Mouse (Mus musculus): ENCODE measurements around the gene Gm28035. TPM values are rescaled to one million over a fixed set of nuclear protein-coding genes. Genes with fewer than 3 reads are reported as not detected.

Gene Gm28035
- total RNA-seq (2021) = 1 to 10 TPM in 1 of 2 experiments, under 1 TPM in 1; 0.88 to 1.5 TPM

DNA sequence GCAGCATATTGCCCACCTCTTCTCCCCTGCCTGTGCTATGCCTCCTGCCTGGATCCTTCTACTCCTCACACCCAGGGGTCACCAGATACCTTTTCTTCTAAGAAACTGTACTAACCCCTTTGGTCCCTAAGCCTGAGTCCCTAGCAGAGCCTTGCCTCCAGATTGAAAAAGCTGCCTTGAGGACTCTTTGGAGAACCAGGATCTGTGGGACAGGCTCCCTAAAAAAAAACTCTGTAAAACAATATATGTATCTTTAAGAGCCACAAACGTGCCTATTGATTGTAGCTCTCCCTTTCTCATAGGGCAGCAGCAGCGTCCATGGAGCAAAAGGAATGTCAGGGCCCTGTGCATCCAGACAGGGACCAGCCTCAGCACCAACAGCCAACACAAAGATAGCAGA, at the start of gene Gm28035:
Gene Gm28035, plus strand, starts transcription at position 301 of the 400 bp plus-strand sequence.
- no peak for DNase-seq

DNA sequence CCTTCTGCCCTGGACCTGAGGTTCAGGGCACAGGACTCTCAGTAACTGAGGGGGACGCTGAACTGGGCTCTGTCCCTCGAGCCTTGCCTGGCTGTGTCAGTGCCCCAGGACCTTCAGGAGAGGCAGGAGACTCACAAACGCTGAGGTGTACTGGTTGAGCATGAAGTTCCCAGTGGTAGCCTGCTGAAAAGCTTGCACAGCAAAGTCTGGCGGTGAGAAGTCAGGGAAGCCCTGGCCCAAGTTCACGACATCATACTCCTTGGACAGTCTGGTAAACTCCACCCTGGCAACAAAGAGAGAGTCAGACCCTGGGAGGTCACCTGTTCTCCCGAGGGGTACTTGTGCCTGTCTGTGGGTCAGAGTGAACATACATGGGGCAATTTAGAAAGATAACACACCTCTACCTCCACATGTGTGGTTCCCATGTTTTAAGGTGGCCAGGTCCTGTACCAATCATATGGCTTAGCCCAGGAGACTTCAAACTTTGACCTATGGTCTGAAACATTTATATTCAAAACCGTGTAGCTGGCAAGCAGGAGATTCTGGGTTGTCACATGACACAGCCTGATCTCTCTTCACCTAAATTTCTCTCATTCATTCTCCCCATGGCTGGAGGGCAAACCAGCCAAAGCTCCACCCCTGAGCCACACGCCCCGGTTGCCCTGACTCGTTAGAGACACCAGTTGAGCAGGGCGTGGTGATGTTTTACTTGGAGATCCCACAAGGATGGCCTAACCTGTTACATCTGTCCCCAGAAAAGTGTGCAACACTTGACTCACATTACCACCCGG, 48.4 kb upstream of the Gm28035 start:
- no peak for DNase-seq

DNA sequence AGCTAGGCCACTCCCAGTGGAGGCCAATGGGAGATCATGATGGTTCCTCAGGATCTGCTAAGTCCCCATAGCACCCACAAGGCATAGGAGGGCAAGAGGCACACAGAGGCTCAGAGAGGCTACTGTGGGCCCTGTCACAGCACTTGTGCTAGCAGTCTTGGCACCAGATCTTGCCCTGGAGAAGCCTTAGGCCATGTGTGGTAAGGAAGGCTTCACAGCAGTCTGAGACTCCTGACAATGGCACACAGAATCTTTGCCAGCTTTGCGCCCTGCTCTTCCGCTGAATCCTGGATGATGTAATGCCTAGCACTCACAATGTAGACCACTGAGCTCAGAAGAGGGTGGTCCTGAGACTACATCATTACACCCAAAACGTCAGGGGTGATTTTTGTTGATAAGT, 45.7 kb upstream of the Gm28035 start:
- no peak for DNase-seq

DNA sequence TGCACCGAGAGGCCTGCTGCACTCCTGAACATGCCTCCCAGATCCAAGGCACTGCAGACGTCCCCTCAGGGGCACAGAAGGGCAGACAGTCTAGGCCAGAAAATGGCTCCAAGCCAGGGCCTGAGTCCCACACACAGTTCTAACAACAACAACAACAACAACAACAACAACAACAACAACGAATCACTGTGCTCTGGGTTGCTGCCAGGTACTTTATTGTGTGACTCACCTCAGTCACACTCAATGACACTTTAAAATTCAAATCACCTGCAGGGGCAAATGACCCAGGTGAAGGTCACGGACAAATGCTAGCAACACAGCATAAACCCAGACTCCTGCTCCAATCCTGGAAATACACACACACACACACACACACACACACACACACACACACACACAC, 42.3 kb upstream of the Gm28035 start:
- no peak for DNase-seq

DNA sequence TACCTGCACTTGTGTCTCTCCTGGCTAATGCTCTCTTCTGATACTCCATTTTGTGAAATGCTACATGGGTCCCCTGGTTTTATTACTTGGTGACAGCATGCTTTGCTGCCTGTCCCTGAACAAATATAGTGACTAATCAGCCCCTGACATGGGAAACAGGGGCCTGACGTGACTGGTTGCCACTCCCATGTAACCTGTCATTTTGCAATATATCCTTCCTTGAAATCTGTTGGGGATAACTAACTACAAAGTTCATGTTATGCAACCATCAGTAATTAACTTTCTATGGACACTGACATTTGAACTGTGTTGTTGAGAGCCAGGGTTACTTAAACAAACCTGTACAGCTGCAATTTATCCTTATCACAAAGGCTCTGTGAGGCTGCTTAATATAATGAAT, 40.4 kb upstream of the Gm28035 start:
- no peak for DNase-seq

DNA sequence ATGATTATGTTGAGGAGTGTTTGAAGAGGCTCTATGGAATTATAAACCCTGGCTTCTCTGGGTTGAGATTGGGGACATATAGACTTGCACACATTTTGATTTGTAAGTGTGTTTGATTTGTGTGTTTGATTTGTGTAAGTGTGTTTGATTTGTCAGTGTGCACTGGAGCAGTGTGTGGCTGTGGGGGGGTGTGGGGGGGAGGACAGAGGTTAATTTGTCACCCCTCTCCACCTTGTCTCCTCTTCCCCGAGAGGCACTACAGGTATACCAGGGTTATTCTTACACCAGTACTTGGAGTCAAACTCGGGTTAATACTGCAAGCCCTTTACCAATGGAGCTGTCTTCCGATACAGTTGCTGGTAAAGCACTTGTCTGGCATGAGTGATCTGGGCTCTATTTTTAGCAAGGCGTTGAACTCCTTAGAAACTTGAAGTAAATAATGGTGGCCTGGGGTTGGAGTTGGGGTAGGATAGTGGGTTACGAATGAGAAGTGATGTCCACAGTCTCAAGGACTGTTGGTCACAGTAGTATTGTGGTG, 39.9 kb upstream of the Gm28035 start:
- DNase-seq = no peak

DNA sequence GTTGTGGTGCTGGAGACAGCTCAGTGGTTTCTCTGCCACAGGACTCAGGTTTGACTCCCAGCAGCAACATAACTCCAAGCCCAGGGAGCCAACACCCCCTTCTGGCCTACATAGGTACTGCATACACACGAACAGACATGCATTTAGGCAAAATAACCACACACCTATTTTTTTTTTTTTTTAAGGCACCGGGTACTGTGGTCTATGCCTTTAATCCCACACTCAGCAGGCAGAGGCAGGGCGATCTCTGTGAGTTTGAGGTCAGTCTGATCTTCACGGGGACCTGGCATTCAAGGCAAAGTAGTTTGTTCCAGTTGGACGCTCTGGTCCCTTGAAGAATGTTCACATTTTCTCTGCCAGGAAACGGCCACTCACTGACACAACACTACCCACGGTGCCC, 36.9 kb upstream of the Gm28035 start:
- DNase-seq = peak; percentile 31

DNA sequence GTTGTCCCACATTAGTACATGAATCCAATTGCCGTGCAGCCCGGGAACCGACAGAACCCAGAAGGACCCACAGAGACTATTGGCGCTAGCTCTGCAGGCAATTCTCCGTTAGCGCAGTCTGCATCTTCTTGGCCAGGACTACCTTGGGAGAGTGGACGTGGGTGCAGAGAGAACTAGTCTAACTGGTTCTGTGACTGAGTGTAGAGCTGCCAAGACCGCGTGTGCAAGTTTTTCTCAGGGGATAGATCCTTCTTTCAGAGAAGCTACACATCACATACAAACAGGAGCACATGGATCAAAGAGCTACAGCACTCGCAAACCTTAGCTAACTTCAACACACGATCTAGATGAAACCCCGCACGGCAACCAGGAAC, 35.1 kb upstream of the Gm28035 start:
- peak; percentile 34 for DNase-seq

DNA sequence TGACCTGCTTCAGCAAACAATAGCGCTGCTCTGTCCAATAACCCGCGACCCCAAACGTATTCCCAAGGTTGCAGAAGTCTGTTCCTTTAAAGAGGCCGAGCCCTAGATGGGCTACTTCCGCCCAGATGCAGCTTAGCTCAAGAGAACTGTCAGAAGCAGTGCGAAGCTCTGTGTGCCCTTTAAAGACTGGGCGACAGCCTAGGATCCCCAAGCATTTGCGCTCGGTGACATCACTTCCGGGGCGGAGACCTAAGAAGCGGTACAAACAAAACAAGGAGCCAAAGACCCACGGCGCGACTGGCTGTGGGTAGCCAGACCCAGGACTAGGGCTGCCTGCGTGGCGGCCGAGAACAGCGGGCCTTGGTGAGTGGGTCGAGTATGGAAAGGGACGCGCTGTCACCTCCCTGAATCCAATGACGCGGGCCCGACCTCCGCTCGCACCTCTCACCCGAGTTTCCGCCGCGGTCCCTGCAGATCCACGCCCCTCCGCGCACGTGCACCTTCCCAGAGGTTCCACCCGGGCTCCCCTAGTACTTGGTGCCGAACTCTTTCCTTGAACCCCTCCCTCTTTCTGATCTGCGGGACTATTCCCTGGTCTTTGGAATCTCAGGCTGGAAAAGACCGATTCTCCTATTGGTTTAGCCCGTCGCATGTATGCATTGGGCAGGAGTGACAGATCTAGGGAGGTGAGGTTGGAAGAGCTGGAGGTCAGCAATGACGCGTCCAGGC, 34.6 kb upstream of the Gm28035 start, which contains the start of gene Kyat1:
Gene Kyat1, minus strand, starts transcription at position 219 of the 729 bp plus-strand sequence.
- DNase-seq = peak; percentile 93

DNA sequence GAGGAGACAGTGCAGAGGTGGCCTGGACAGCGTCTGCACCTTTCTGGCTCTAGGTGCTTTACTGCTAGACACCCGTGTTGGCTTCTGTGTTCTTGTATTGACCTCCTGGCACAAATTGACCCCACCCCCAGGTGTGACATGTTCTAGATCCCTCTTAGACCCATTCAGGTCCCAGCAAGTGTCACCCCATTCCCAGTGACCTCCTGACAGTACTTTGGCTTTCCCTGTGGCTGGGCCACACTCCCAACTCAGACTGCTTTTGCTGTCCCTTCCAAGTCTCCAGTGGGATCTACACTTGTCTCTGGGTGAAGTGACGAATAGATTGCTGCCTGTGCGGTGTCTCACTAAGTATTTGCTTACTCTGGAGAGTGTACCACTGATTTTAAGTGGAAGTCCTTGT, 33.0 kb upstream of the Gm28035 start:
- DNase-seq = no peak

DNA sequence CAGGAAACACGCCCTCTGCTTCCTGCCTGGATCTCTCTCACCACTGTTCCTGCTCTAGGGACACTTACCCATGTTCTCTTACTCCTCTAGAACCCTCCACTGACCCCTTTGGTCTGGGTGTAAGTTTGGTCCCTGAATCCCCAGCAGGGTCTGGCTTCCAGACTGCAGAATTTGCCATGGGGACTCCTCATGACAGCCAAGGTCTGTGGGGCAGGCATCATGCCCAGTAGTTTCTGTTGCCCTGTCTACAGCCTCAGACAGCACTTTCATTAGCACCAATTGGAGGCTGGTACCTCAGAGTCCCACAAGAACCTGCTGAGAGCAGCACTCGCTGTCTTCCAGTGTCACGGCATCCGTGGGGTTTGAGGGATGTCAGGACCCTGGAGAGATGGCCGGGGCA, 32.5 kb upstream of the Gm28035 start:
- no peak for DNase-seq

DNA sequence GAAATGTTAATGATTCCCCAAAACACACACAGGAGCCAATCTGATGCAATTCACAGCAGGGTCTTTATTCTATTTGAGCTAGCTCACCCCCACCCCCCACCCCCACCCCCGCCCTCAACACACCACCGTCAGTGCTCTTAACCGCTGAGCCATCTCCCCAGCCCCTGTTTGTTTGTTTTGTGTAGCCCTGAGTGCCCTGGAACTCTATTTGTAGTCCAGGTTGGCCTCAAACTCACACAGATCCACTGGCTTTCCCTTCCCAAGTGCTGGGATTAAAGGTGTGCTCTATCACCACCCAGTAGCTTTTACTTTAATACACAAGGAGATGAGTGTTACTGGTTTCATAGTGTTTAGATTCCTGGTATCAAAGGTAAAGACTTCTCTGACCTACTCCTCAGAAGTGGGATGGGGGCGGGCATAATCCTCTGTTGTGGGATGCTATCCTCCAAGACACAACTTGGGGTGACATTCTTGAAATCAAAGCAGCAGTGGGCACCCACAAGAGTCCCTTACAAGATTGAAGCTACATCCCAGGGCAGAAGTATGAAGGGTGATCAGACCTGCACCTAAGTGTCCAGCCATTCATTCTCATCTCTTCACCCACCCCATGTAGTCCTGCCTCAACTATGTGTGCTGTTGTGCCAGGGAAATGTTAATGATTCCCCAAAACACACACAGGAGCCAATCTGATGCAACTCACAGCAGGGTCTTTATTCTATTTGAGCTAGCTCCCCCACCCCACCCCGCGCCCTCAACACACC, 28.8 kb upstream of the Gm28035 start:
- no peak for DNase-seq

DNA sequence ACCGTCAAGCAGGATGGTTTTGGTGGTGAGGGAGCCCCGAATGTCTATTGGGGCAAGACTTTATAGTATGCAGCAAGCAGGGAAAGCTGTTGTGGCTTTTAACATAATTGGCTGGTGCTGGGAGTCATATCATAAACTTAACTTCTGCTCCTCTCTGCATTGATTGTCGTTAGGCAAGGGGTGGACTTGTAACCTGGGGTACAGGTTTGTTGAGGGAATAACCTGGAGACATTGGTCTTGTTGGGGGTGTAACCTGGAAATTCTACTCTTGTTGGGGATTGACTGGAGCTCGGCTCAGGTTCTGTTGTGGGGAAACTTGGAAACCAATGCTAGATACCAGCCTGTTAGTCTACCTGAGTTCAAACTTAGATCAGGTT, 28.2 kb upstream of the Gm28035 start:
- no peak for DNase-seq

DNA sequence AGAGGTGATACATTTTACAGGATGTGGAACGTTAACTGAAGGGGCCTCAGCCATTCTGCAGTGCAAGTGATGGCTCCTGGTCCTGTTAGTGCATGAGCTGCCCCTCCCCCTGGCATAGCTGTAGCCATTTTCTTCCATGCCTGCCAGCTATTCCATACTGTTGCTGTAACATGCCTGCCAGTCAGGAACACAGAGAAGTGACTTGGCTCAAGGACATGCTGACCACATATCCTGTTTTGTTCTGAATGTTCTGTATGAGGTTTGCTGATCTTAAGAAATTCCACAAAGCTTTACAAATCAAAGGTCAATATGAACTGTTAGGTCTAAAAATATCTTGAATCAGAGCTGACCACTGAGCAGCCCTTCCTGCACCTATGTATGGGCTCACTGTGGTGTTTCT, 27.4 kb upstream of the Gm28035 start:
- DNase-seq = no peak

DNA sequence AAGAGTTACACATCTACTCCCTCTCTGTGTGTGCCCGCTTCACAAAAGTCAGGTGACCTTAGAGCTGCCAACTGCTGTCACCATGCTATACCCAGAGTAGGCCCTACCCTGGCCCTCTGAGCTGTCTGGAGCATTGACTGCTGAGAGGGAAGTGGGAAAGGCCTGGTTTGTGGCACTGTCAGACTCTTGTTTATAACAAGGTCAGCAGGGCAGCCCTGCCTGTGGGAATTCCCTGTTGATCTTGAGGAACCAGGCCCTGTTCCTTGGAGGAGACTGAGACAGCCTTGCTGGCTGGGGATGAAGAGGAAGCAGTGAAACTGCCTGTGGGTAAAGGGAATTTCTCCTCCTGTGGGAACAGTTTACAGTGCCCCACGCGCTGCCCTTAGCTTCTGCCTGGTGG, 25.6 kb upstream of the Gm28035 start:
- no peak for DNase-seq

DNA sequence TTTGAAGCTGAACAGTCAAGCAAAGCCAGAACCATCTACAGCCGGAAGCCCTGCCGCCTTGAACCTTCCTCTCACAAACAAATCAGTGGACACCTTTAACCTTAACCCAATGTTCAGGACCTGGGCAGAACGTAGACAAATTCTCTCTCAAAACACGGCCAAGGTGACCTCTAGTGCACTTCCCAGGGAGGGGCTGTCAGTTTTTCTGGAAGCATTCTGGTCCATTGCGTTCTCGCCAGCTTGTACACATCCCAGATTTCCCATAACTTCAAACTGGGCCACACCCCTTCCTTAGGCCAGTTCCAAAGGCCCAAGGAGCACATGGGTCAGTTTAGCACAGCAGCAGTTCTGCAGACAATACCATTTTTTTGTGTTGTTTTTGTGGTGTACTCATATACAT, 24.9 kb upstream of the Gm28035 start:
- DNase-seq = no peak

DNA sequence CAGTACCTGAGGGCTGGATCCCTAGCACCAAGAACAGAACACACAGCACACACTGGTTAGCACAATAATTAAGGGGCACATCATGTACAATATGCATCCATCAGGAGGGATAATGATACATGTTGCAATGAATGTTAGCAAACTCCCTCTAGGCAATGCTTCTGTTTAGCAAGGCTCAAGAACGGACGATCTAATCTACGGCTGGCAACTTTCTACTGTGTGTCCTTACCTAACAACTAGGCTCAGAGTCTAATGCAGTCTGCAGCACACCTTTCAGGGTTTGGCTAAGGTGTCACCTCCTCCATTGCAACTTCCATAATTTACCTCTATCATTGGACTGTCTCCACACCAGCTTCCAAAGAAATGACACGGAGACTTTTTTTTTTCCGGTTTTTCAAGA, 24.1 kb upstream of the Gm28035 start:
- DNase-seq = no peak

DNA sequence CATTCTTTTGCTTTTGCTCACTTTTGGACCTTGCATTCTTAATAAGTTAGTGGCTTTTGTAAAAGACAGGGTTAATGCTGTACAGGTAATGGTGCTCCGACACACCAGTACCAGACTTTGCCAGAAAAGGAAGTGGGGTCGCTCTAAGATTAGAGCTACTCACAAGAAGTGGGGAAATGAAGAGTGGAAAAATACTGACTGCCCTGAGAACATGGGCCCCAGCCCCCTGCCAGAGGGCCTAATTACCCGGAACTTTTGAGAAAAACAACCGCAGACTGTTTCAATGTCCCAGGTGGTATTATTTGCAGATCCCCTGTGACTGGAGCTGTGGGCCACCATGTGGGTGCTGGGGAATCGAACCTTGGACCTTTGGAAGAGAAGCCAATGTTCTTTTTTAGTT, 4.8 kb upstream of the Gm28035 start:
- DNase-seq = no peak

DNA sequence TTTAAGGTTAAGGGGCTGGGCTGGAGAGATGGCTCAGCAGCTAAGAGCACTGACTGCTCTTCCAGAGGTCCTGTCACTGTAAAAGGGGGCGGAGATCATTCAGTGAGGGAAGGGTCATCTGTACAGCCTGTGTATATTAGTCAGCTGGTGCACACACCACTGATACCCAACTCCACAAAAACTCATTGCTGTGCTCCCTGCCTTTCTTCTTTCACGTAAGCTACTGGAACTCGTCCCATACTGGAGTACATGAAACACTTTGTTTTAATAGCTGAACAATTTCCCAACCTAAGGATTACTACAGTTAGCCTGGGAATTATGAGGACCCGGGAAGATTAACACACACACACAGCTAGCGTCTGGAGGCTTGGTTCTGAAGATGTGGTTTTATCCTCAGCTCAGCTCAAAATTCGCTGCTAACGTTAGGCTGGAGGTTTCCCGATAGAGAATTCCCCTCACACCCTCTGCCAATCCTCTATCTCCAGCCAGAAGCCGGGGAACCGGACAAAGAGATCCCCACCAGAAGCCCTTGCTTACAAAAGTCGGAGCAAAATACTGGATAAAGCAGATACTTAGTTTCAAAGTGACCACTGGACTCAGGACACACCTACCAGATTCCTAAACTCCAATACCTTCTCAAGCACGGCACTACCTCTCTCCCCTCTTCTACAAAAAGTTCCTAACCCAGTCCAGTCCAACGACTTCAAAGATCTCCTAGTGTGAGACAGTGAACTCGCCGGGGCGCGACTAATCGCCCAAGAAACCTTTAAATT, 3.8 kb upstream of the Gm28035 start:
- DNase-seq = no peak

DNA sequence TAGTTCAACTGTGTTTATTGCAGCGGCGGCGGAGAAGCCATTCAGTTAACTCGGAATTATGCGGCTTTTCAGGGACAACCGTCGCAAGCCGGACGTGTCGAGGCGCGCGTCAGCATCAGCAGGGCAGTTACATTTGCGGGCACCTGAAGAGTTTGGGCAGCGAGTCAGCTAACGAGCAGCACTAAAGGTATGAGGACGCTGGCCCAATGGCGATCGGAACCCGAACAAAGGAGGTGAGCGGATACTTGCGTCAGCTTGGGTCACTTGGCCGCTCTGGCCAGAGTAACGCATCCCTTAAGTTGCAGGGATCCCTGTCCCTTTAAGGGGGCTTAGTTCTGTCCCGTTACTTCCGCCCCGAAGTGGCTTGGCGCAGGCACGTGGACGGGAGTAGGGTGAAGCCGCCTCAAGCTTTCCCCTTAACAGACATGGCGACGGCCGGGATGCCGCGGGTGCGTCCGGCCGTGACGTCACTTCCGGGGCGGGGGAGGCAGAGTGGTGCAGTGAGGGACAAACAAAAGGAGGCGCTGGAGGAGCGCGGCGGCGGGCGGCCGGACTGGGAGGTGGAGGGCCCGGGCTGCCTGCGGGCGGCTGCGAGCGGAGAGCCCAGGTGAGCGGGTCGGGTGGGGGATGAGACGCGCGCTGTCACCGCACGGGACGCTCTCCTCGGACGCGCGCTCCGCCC, 3.0 kb upstream of the Gm28035 start, which contains the start of gene Lrrc8a:
Gene Lrrc8a, plus strand, starts transcription at position 517 of the 682 bp plus-strand sequence.
- peak; percentile 100 for DNase-seq

DNA sequence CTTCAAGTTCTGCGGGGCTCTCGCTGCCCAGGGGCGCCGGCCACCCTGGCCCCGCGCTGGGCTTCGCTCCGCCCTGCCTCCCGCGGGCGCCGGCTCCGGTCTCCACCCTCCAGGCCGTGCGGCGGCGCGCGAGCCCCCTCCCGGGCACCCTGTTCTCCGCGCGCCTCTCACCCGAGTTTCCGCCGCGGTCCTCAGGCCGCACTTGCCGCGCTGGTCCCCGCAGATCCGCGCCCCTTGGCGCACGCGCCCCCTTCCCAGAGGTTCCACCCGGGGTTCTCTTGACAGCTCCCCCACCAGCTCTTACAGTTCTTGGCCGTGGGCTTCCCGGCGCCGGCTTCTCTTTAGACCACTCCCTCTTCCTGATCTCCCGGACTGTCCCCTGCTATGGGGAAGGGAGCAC, 2.5 kb upstream of the Gm28035 start:
- DNase-seq = peak; percentile 82

Data from heart, postnatal 4 days (tissue).